Mouse (Mus musculus): ENCODE data around the gene Pik3cd. TPM values are rescaled to one million over a fixed set of nuclear protein-coding genes. Genes with fewer than 3 reads are reported as not detected.

The Pik3cd gene
- polyA plus RNA-seq, 1 experiment from 2014 or later: 17.1 TPM

- peaks cover 83% of the 10 kb centered on the region for H3K36me3 ChIP-seq
- no peak for ATAC-seq (ENCODE audit: low FRiP score)
- H3K4me2 ChIP-seq: no peak overlapping the region
- H3K9ac ChIP-seq: 0 out of 2 replicates have a peak overlapping the region, but pooled peaks have one; percentile 40
- peaks cover 35% of the 10 kb centered on the region for H3K4me1 ChIP-seq (replicated peaks)
- 49% methylated on average over 12 of the region's 12 CpGs for WGBS
- 0 out of 2 replicates have a peak overlapping the region, but pooled peaks have one; percentile 48 for H3K27ac ChIP-seq
- no peaks in the 10 kb centered on the region for H3K27me3 ChIP-seq
- no peak overlapping the region for H3K4me3 ChIP-seq
- H3K9me3 ChIP-seq: no peaks in the 10 kb centered on the region
Measured at GRCm38 (mm10) chr4:149723021-149723390, 20.6 kb upstream of the Pik3cd start.

DNA sequence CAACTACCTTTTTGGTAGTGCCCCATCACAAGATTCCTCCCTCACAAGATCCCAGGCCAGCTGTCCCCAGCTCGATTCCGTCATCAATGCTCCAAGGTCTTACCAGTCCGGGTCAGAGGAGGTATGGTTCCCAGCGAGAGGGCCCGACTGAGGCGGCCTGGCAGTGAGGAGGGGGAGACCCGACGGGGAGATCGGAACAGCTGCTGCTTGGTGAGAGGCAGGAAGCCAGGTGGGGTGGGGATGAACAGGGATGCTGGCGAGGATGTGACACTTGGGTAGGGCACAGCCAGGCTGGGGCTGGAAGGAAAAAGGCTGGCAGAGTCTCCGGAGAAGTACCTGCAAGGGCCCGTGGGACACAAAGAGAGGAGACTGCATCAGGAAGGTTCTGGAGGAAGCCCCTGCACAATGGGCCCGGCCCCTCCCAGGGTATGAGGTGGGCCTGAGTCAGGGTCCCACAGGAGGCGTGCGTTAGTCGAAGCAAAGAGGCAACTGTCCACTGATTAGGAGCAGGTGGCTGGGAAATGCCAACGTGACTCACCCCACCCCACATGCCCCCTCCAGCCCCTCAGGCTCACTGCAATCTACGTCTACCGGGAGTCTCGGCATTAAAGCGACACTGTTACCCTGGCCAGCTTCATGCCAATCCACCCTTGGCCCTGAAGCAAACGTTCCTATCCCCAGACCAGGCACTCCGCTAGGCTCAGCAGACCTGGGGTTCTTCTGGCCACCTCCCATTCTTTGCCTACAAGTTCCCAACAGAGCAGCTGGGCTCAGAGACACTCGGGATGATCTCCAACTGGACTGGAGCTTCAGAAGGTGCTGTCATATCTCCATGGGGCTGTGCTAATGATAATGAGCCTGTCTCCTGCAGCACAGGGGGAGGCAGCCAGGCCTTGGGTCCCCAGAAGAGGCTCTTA, 20.0 kb upstream of the Pik3cd start:
- 72% methylated on average over 24 of the region's 24 CpGs for WGBS
- ATAC-seq (ENCODE audit: low FRiP score): no peak
- Histone ChIP-seq H3K9me3 (no peaks in the 10 kb centered on the region), H3K27ac (peak overlapping the region; percentile 48; the same call in 1 of the 2 replicates), H3K36me3 (peaks cover 83% of the 10 kb centered on the region), H3K4me2 (no peak overlapping the region), H3K4me1 (replicated peaks) (peaks cover 35% of the 10 kb centered on the region), H3K4me3 (no peak overlapping the region), H3K9ac (0 out of 2 replicates have a peak overlapping the region, but pooled peaks have one; percentile 25), H3K27me3 (no peaks in the 10 kb centered on the region)

DNA sequence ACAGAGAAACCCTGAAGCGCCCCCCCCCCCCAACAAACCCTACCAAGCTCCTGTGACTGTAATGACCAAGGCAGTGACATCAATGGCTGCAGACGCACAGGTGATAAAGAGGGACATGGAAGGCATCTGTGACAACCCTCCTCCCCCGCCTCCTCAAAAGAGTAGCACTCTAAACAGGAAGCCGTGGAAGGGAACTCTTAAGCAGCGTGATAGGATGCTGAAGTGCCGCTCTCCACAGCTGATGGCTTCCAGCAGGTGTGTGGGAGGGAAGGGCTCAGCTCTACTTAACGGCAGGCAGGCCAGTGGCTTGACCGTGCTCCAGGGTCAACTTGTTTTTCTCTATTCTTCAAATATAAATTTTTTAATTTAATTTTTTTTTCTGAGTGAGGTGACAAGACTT, 18.8 kb upstream of the Pik3cd start:
- Histone ChIP-seq H3K9me3 (no peaks in the 10 kb centered on the region), H3K4me3 (no peak overlapping the region), H3K36me3 (peaks cover 83% of the 10 kb centered on the region), H3K4me2 (no peak overlapping the region), H3K4me1 (replicated peaks) (peaks cover 33% of the 10 kb centered on the region), H3K27me3 (no peaks in the 10 kb centered on the region), H3K27ac (no peak overlapping the region), H3K9ac (no peak overlapping the region)
- ATAC-seq (ENCODE audit: low FRiP score): no peak
- WGBS: 89% methylated on average over 8 of the region's 8 CpGs

- H3K27ac ChIP-seq: no peak overlapping the region
- no peak overlapping the region for H3K9ac ChIP-seq
- H3K4me1 ChIP-seq (replicated peaks): peaks cover 23% of the 10 kb centered on the region
- H3K4me2 ChIP-seq: no peak overlapping the region
- WGBS: 82% methylated on average over 6 of the region's 6 CpGs
- H3K9me3 ChIP-seq: no peaks in the 10 kb centered on the region
- ATAC-seq (ENCODE audit: low FRiP score): no peak
- no peaks in the 10 kb centered on the region for H3K27me3 ChIP-seq
- H3K4me3 ChIP-seq: no peak overlapping the region
- peaks cover 83% of the 10 kb centered on the region for H3K36me3 ChIP-seq
Measured at GRCm38 (mm10) chr4:149719686-149720085, 17.3 kb upstream of the Pik3cd start.

GRCm38 (mm10) chr4:149714542-149714941, 12.2 kb upstream of the Pik3cd start:
- 82% methylated on average over 3 of the region's 3 CpGs for WGBS

GRCm38 (mm10) chr4:149711955-149712354, 9.6 kb upstream of the Pik3cd start:
- Histone ChIP-seq H3K9me3 (no peaks in the 10 kb centered on the region), H3K36me3 (peaks cover 24% of the 10 kb centered on the region), H3K4me3 (no peak overlapping the region), H3K27me3 (no peaks in the 10 kb centered on the region), H3K4me1 (replicated peaks) (peaks cover 11% of the 10 kb centered on the region), H3K4me2 (no peak overlapping the region), H3K9ac (no peak overlapping the region), H3K27ac (no peak overlapping the region)
- no peak for ATAC-seq (ENCODE audit: low FRiP score)
- 20% methylated on average over 7 of the region's 7 CpGs for WGBS

More at GRCm38 (mm10) chr4:149714542-149714941, 12.2 kb upstream of the Pik3cd start:
- Histone ChIP-seq H3K36me3 (peaks cover 49% of the 10 kb centered on the region), H3K9me3 (no peaks in the 10 kb centered on the region), H3K4me1 (replicated peaks) (peaks cover 11% of the 10 kb centered on the region), H3K4me3 (no peak overlapping the region), H3K27me3 (no peaks in the 10 kb centered on the region), H3K4me2 (no peak overlapping the region), H3K9ac (no peak overlapping the region), H3K27ac (no peak overlapping the region)
- no peak for ATAC-seq (ENCODE audit: low FRiP score)

DNA sequence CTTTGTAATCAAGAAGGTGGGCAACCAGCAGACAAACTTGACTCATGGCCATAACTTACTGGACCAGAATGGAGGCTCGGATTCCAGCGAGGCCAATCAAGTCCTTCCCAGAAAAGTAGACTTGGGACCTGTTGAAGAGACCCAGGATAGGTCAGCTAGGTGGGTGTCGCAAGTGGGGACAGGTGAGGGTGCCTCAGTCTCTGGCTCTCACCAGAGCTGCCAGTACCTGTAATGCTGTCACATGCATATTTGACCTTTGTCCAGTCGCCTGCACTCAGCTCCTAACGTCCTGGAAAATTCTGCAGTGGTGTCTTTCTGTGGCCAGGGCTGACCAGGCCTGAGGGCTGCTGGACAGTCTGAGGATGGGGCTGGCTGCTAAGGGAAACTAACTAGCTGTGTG, 9.1 kb upstream of the Pik3cd start:
- Histone ChIP-seq H3K27ac (no peak overlapping the region), H3K9me3 (no peaks in the 10 kb centered on the region), H3K27me3 (no peaks in the 10 kb centered on the region), H3K4me1 (replicated peaks) (peaks cover 11% of the 10 kb centered on the region), H3K4me3 (no peak overlapping the region), H3K4me2 (no peak overlapping the region), H3K36me3 (peaks cover 19% of the 10 kb centered on the region), H3K9ac (no peak overlapping the region)
- 90% methylated on average over 5 of the region's 5 CpGs for WGBS
- no peak for ATAC-seq (ENCODE audit: low FRiP score)

GRCm38 (mm10) chr4:149710510-149710909, 8.1 kb upstream of the Pik3cd start:
- H3K9me3 ChIP-seq: no peaks in the 10 kb centered on the region
- 0 out of 2 replicates have a peak, but pooled peaks have one; percentile 55 for ATAC-seq (ENCODE audit: low FRiP score)
- no peak overlapping the region for H3K9ac ChIP-seq
- no peaks in the 10 kb centered on the region for H3K27me3 ChIP-seq
- H3K4me2 ChIP-seq: no peak overlapping the region
- H3K27ac ChIP-seq: no peak overlapping the region
- H3K36me3 ChIP-seq: peaks cover 9% of the 10 kb centered on the region
- H3K4me3 ChIP-seq: no peak overlapping the region
- peaks cover 11% of the 10 kb centered on the region for H3K4me1 ChIP-seq (replicated peaks)
- WGBS: 22% methylated on average over 5 of the region's 5 CpGs

GRCm38 (mm10) chr4:149705941-149706340, 3.6 kb upstream of the Pik3cd start:
- H3K9me3 ChIP-seq: no peaks in the 10 kb centered on the region

DNA sequence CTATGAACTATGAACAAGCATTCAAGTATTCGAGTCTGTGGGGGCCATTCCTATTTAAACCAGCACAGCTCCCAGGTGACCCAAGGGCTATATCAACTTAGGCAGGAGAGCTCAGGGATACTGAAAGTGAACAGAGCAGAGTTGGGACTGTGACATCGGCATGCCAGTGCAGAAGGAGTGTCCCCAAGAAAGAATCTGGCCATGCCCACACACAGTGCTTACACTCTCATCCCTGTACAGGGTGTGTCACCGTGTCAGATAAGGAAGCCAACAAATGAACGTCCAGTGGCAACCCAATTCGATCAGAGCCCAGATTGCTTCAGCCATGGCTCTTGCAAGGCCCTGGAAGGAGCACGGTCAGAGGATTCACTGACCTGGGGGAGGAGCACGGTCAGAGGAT, 2.9 kb upstream of the Pik3cd start:
- Histone ChIP-seq H3K27me3 (peaks cover 8% of the 10 kb centered on the region), H3K36me3 (no peaks in the 10 kb centered on the region), H3K9ac (no peak overlapping the region), H3K4me3 (no peak overlapping the region), H3K4me1 (replicated peaks) (no peaks in the 10 kb centered on the region), H3K27ac (no peak overlapping the region), H3K4me2 (no peak overlapping the region), H3K9me3 (no peaks in the 10 kb centered on the region)
- WGBS: 77% methylated on average over 7 of the region's 7 CpGs
- ATAC-seq (ENCODE audit: low FRiP score): no peak

More at GRCm38 (mm10) chr4:149705941-149706340, 3.6 kb upstream of the Pik3cd start:
- no peak overlapping the region for H3K9ac ChIP-seq
- 0 out of 2 replicates have a peak, but pooled peaks cover 1% of the 10 kb centered on the region for H3K27me3 ChIP-seq
- ATAC-seq (ENCODE audit: low FRiP score): no peak
- WGBS: 86% methylated on average over 8 of the region's 8 CpGs
- H3K27ac ChIP-seq: no peak overlapping the region
- no peaks in the 10 kb centered on the region for H3K4me1 ChIP-seq (replicated peaks)
- no peak overlapping the region for H3K4me2 ChIP-seq
- no peak overlapping the region for H3K4me3 ChIP-seq
- no peaks in the 10 kb centered on the region for H3K36me3 ChIP-seq

- H3K27ac ChIP-seq: no peak overlapping the region
- WGBS: 60% methylated on average over 18 of the region's 18 CpGs
- no peak overlapping the region for H3K4me2 ChIP-seq
- ATAC-seq (ENCODE audit: low FRiP score): no peak
- no peak overlapping the region for H3K4me3 ChIP-seq
- no peak overlapping the region for H3K9ac ChIP-seq
- no peaks in the 10 kb centered on the region for H3K36me3 ChIP-seq
- H3K9me3 ChIP-seq: no peaks in the 10 kb centered on the region
- H3K4me1 ChIP-seq (replicated peaks): peaks cover 14% of the 10 kb centered on the region
- H3K27me3 ChIP-seq: peaks cover 43% of the 10 kb centered on the region
Measured at GRCm38 (mm10) chr4:149701426-149702209, 753 bp downstream of the Pik3cd start.

DNA sequence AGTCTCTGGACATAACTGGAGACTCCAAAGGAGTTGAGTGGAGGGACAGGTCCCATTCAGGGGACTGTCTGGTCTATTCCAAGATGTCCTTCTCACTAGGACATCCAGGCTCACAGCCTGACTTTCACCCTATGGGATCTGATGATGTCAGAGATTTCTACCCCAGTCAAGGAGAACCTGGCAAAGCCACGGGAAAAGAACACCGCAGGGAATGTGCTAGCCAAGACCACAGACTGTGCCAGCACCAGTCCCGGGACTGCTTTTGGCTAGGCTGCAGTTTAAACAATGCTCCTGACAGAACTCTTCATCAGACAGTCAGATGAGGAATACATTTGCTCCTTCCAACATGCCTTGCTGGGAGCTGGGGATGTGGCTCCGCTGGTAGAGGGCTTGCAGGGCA, 2.4 kb downstream of the Pik3cd start:
- H3K4me1 ChIP-seq (replicated peaks): peaks cover 22% of the 10 kb centered on the region
- no peaks in the 10 kb centered on the region for H3K36me3 ChIP-seq
- no peak overlapping the region for H3K27ac ChIP-seq
- 79% methylated on average over 4 of the region's 4 CpGs for WGBS
- peaks cover 53% of the 10 kb centered on the region for H3K27me3 ChIP-seq
- ATAC-seq (ENCODE audit: low FRiP score): no peak
- no peak overlapping the region for H3K4me2 ChIP-seq
- H3K4me3 ChIP-seq: no peak overlapping the region
- H3K9ac ChIP-seq: no peak overlapping the region
- H3K9me3 ChIP-seq: no peaks in the 10 kb centered on the region
